8 mouse cellular contexts compared by ENCODE assay signal in the genomic region with DNA sequence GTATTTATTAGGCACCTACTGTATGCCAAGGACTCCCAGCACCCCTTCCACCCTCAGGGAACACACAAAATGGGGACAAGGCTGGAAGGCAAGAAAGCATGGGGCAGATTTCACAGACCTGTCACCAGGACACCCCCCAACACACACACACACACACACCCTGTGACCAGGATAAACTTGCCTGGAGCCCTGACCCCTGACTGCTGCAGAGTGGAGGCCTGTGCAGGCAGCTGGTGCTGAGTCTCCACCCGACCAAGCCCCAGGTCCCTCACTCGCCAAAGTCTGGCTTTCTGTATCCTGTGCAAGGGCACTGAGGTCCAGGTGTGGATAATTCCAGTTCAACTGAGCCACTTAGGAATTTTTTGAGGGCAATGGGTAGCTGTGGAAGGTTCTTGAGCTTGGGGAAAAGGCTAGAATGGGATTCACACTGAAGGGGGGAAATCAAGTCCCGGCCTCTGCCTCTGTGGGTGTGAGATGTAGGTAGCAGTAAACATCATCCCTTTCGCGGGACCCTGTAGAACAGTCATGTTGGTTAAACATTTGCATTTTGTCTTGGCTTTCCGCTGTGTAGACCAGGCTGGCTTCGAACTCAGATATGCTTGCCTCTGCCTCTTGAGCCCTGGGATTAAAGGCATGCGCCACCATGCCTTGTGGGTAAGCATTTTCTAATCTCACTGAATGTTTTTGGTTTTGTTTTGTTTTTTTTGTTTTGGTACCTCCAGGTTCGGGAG. TPM values are rescaled to one million over a fixed set of nuclear protein-coding genes. Genes with fewer than 3 reads are reported as not detected.
A peak's percentile ranks its signal among the peaks of the same experiment; 100 is the strongest.
DNase-seq lines count a peak whose midpoint lies in the region; ATAC-seq and TF ChIP-seq lines count a peak whose summit lies in the region.

No protein-coding gene starts in this region.

- H3K9ac ChIP-seq in heart, postnatal 0 days (replicated peaks; ENCODE audit: low read depth, low read length), result no peak overlapping the region
- no peak overlapping the region for H3K9ac ChIP-seq in limb, embryonic 11.5 days (ENCODE audit: low read length)
- H3K9ac ChIP-seq in stomach, embryonic 15.5 days, result no peak overlapping the region

- 75% methylated on average over 9 of the region's 9 CpGs for WGBS in heart, postnatal 0 days
- 36% methylated on average over 9 of the region's 9 CpGs for WGBS in limb, embryonic 11.5 days
- 62% methylated on average over 9 of the region's 9 CpGs for WGBS in stomach, embryonic 15.5 days

- TF ChIP-seq EP300 in heart, postnatal 0 days (IDR thresholded peaks at IDR 0.05; ENCODE audit: low read depth), result no peak

- DNase-seq in heart, postnatal 0 days (ENCODE audit: low spot score), result no peak
- DNase-seq in heart, adult 8-10 months (ENCODE audit: low spot score), result no peak
- DNase-seq in thymus, postnatal 0 days (ENCODE audit: low spot score), result peak; percentile 4
- no peak for DNase-seq in thymus, postnatal 10 days (ENCODE audit: low spot score in 2 of 2)
- DNase-seq in limb, embryonic 11.5 days (ENCODE audit: low spot score), result no peak
- DNase-seq in spleen, adult 18-20 months, result no peak
- DNase-seq in ovary, postnatal 14 days (ENCODE audit: low spot score), result no peak

- H3K4me3 ChIP-seq in heart, postnatal 0 days (ENCODE audit: low read depth, low read length), result no peak overlapping the region
- H3K4me3 ChIP-seq in limb, embryonic 11.5 days (ENCODE audit: low read depth, low read length), result no peak overlapping the region
- H3K4me3 ChIP-seq in stomach, embryonic 15.5 days (replicated peaks), result no peak overlapping the region; the same call in 1 of the 2 replicates

- no peaks in the 10 kb centered on the region for H3K9me3 ChIP-seq in heart, postnatal 0 days (replicated peaks; ENCODE audit: control insufficient read depth, low read length)
- H3K9me3 ChIP-seq in limb, embryonic 11.5 days (ENCODE audit: control insufficient read depth, low read length), result no peaks in the 10 kb centered on the region
- no peaks in the 10 kb centered on the region for H3K9me3 ChIP-seq in stomach, embryonic 15.5 days

- H3K36me3 ChIP-seq in heart, postnatal 0 days (replicated peaks; ENCODE audit: control insufficient read depth, insufficient read depth, low read length), result peaks cover 24% of the 10 kb centered on the region
- peaks cover 9% of the 10 kb centered on the region for H3K36me3 ChIP-seq in limb, embryonic 11.5 days (ENCODE audit: control insufficient read depth, insufficient read depth, low read length)
- H3K36me3 ChIP-seq in stomach, embryonic 15.5 days, result peaks cover 20% of the 10 kb centered on the region

- no peak for ATAC-seq in heart, postnatal 0 days (ENCODE audit: insufficient read depth, low read depth)
- ATAC-seq in limb, embryonic 11.5 days (ENCODE audit: insufficient number of reproducible peaks, low FRiP score, low TSS enrichment, low read depth), result no peak
- ATAC-seq in stomach, embryonic 15.5 days (ENCODE audit: insufficient read depth, low FRiP score, low read depth), result no peak

- H3K27ac ChIP-seq in heart, postnatal 0 days (ENCODE audit: low read depth), result peak overlapping the region; percentile 88
- peak overlapping the region; percentile 87 for H3K27ac ChIP-seq in limb, embryonic 11.5 days (replicated peaks; ENCODE audit: low read depth, low read length)
- H3K27ac ChIP-seq in stomach, embryonic 15.5 days, result peak overlapping the region; percentile 91

- H3K4me1 ChIP-seq in heart, postnatal 0 days (ENCODE audit: control insufficient read depth, insufficient read depth), result peaks cover 25% of the 10 kb centered on the region
- peaks cover 58% of the 10 kb centered on the region for H3K4me1 ChIP-seq in limb, embryonic 11.5 days (ENCODE audit: control insufficient read depth, insufficient read depth, low read length)
- peaks cover 58% of the 10 kb centered on the region for H3K4me1 ChIP-seq in stomach, embryonic 15.5 days

- H3K4me2 ChIP-seq in heart, postnatal 0 days (ENCODE audit: low read depth, low read length), result no peak overlapping the region
- peak overlapping the region; percentile 56 for H3K4me2 ChIP-seq in limb, embryonic 11.5 days (ENCODE audit: low read depth, severe bottlenecking)
- peak overlapping the region; percentile 86; the same call in 1 of the 2 replicates for H3K4me2 ChIP-seq in stomach, embryonic 15.5 days

- no peak for TF ChIP-seq CTCF in heart, postnatal 0 days (IDR thresholded peaks at IDR 0.05; ENCODE audit: low read depth)

- H3K27me3 ChIP-seq in heart, postnatal 0 days (ENCODE audit: control insufficient read depth, insufficient read depth, low read length), result no peaks in the 10 kb centered on the region
- peaks cover 8% of the 10 kb centered on the region; the same call in 1 of the 2 replicates for H3K27me3 ChIP-seq in limb, embryonic 11.5 days (ENCODE audit: control insufficient read depth, insufficient read depth, low read length)
- H3K27me3 ChIP-seq in stomach, embryonic 15.5 days (replicated peaks), result no peaks in the 10 kb centered on the region

RNA-seq across cellular contexts. Expression of gene Tle2, which starts 4.7 kb away (rescaled TPM):
- total RNA-seq in heart, postnatal 0 days (2014; rRNA removed; ENCODE audit: low replicate concordance), result 6.8 and 10.4 TPM in 2 replicates
- 11.1 and 11.9 TPM in 2 replicates for polyA plus RNA-seq in heart, postnatal 0 days (2015; fragmentation: Nextera tagmentation; extraction: Ambion mirVana)
- total RNA-seq in heart, adult 8-10 months (2022), result 10 to 100 TPM in 2 of 4 experiments, 1 to 10 TPM in 2; 5.4 to 12.1 (median 9.1) TPM
- 2.4 and 2.9 TPM in 2 replicates for polyA plus RNA-seq in thymus, postnatal 0 days (2015; fragmentation: Nextera tagmentation; extraction: Ambion mirVana)
- polyA plus RNA-seq in limb, embryonic 11.5 days (2014; fragmentation: Nextera tagmentation; extraction: Ambion mirVana), result 13.7 and 18.4 TPM in 2 replicates
- 28.8 and 35.6 TPM in 2 replicates for polyA plus RNA-seq in stomach, embryonic 15.5 days (2015; fragmentation: Nextera tagmentation; extraction: Ambion mirVana)

RNA-seq across cellular contexts. Expression of gene Aes, which starts 10.4 kb away (rescaled TPM):
- 851 and 870 TPM in 2 replicates for total RNA-seq in heart, postnatal 0 days (2014; rRNA removed; ENCODE audit: low replicate concordance)
- 765 and 767 TPM in 2 replicates for polyA plus RNA-seq in heart, postnatal 0 days (2015; fragmentation: Nextera tagmentation; extraction: Ambion mirVana)
- 1,000 to 10,000 TPM; 1,133 to 1,192 (median 1,173) TPM for total RNA-seq in heart, adult 8-10 months (2022)
- 683 and 740 TPM in 2 replicates for polyA plus RNA-seq in thymus, postnatal 0 days (2015; fragmentation: Nextera tagmentation; extraction: Ambion mirVana)
- polyA plus RNA-seq in limb, embryonic 11.5 days (2014; fragmentation: Nextera tagmentation; extraction: Ambion mirVana), result 259 and 343 TPM in 2 replicates
- polyA plus RNA-seq in stomach, embryonic 15.5 days (2015; fragmentation: Nextera tagmentation; extraction: Ambion mirVana), result 692 and 697 TPM in 2 replicates

RNA-seq across cellular contexts. Expression of gene Gna11, which starts 24.7 kb away (rescaled TPM):
- 68.2 and 83.9 TPM in 2 replicates for total RNA-seq in heart, postnatal 0 days (2014; rRNA removed; ENCODE audit: low replicate concordance)
- 50.1 and 52.4 TPM in 2 replicates for polyA plus RNA-seq in heart, postnatal 0 days (2015; fragmentation: Nextera tagmentation; extraction: Ambion mirVana)
- 10 to 100 TPM; 47.7 to 54.1 (median 50.9) TPM for total RNA-seq in heart, adult 8-10 months (2022)
- polyA plus RNA-seq in thymus, postnatal 0 days (2015; fragmentation: Nextera tagmentation; extraction: Ambion mirVana), result 28.5 and 30.0 TPM in 2 replicates
- polyA plus RNA-seq in limb, embryonic 11.5 days (2014; fragmentation: Nextera tagmentation; extraction: Ambion mirVana), result 80.3 and 82.1 TPM in 2 replicates
- polyA plus RNA-seq in stomach, embryonic 15.5 days (2015; fragmentation: Nextera tagmentation; extraction: Ambion mirVana), result 113 and 134 TPM in 2 replicates

RNA-seq across cellular contexts. Expression of gene Tle6, which starts 31.2 kb away (rescaled TPM):
- 18.6 and 41.4 TPM in 2 replicates for total RNA-seq in heart, postnatal 0 days (2014; rRNA removed; ENCODE audit: low replicate concordance)
- 19.3 and 23.1 TPM in 2 replicates for polyA plus RNA-seq in heart, postnatal 0 days (2015; fragmentation: Nextera tagmentation; extraction: Ambion mirVana)
- 10 to 100 TPM in 1 of 4 experiments, 1 to 10 TPM in 3; 6.8 to 12.7 (median 9.3) TPM for total RNA-seq in heart, adult 8-10 months (2022)
- 3.7 and 4.8 TPM in 2 replicates for polyA plus RNA-seq in thymus, postnatal 0 days (2015; fragmentation: Nextera tagmentation; extraction: Ambion mirVana)
- polyA plus RNA-seq in limb, embryonic 11.5 days (2014; fragmentation: Nextera tagmentation; extraction: Ambion mirVana), result 11.1 and 11.6 TPM in 2 replicates
- 31.2 and 42.1 TPM in 2 replicates for polyA plus RNA-seq in stomach, embryonic 15.5 days (2015; fragmentation: Nextera tagmentation; extraction: Ambion mirVana)

RNA-seq across cellular contexts. Expression of gene BC025920, which starts 36.4 kb away (rescaled TPM):
- 1.7 and 2.7 TPM in 2 replicates for total RNA-seq in heart, postnatal 0 days (2014; rRNA removed; ENCODE audit: low replicate concordance)
- 0.38 and 0.44 TPM in 2 replicates for polyA plus RNA-seq in heart, postnatal 0 days (2015; fragmentation: Nextera tagmentation; extraction: Ambion mirVana)
- total RNA-seq in heart, adult 8-10 months (2022), result 1 to 10 TPM; 2.3 to 4.4 (median 3.0) TPM
- polyA plus RNA-seq in thymus, postnatal 0 days (2015; fragmentation: Nextera tagmentation; extraction: Ambion mirVana), result 0.85 and 0.98 TPM in 2 replicates
- 0.63 and 1.5 TPM in 2 replicates for polyA plus RNA-seq in limb, embryonic 11.5 days (2014; fragmentation: Nextera tagmentation; extraction: Ambion mirVana)
- 0.55 and 0.71 TPM in 2 replicates for polyA plus RNA-seq in stomach, embryonic 15.5 days (2015; fragmentation: Nextera tagmentation; extraction: Ambion mirVana)
